8 mouse cellular contexts compared by ENCODE assay signal in genomic region chr8:73353108-73353793, GRCm38 (mm10). TPM values are rescaled to one million over a fixed set of nuclear protein-coding genes. Genes with fewer than 3 reads are reported as not detected.
DNase-seq lines count a peak whose midpoint lies in the region; TF ChIP-seq lines count a peak whose summit lies in the region.

TSS of gene Large1 (minus strand) at chr8:73353540.

- DNase-seq in adrenal gland, adult (ENCODE audit: inconsistent age in 2 of 2, low spot score in 1 of 2) = peak; percentile 99
- DNase-seq in embryo, embryonic 10.5 days (ENCODE audit: low spot score) = peak; percentile 98
- DNase-seq in gastrocnemius, postnatal 10 days = peak; percentile 97
- DNase-seq in hindlimb bud, embryonic 11.5 days (ENCODE audit: extremely low spot score, low read depth, low spot score) = peak; percentile 81
- peak; percentile 99 for DNase-seq in left cerebral cortex, adult 2 months (ENCODE audit: extremely low spot score in 1 of 2, low spot score in 2 of 2)
- DNase-seq in retina, postnatal 7 days (ENCODE audit: low read depth, low spot score) = peak; percentile 93
- peak; percentile 96 to 97 for DNase-seq in urinary bladder, adult 18-20 months (ENCODE audit: low spot score in 2 of 2)

- peak within 1 kb of the TSS; percentile 97 for H3K4me3 ChIP-seq in left cerebral cortex, adult 2 months
- peak within 1 kb of the TSS; percentile 53 for H3K4me3 ChIP-seq in macrophage (ENCODE audit: inconsistent target)

- TF ChIP-seq CTCF in left cerebral cortex, adult 2 months (IDR thresholded peaks at IDR 0.05) = no peak

- WGBS in macrophage (ENCODE audit: missing documents) = under 1% methylated on average over 82 of the region's 84 CpGs

- H3K79me2 ChIP-seq in macrophage (ENCODE audit: inconsistent target) = peaks cover 9% of the 10 kb centered on the region; the same call in 1 of the 2 replicates

- H3K36me3 ChIP-seq in macrophage (ENCODE audit: inconsistent target) = no peaks in the 10 kb centered on the region

- intact Hi-C loops in left cerebral cortex, adult 2 months (cut with DNase I) = loop anchor here (1.0 to 5.0 kb wide), 3 partner anchors 120 to 849 kb away; no protein-coding TSS in a partner anchor

- H3K27ac ChIP-seq in left cerebral cortex, adult 2 months = peak within 1 kb of the TSS; percentile 97
- H3K27ac ChIP-seq in macrophage = peak within 1 kb of the TSS; percentile 31; the same call in 1 of the 2 replicates

RNA-seq across cellular contexts. Expression of gene Large1, which starts in this region (rescaled TPM):
- total RNA-seq in gastrocnemius, postnatal 10 days (2021) = 10 to 100 TPM; 25.1 to 26.9 TPM
- 100 to 1,000 TPM; 144 to 159 TPM for total RNA-seq in left cerebral cortex, adult 2 months (2021)
- 10 to 100 TPM; 27.6 to 95.2 (median 55.0) TPM for total RNA-seq in macrophage (2018; cell fraction: chromatin; rRNA removed)
- total RNA-seq in macrophage (2018; cell fraction: cytosol; rRNA removed) = 10 to 100 TPM in 15 of 26 experiments, 1 to 10 TPM in 11; 6.1 to 21.3 (median 11.4) TPM
- 10 to 100 TPM; 17.8 to 79.4 (median 34.3) TPM for total RNA-seq in macrophage (2018; cell fraction: nucleus; rRNA removed)
- 8.1 to 13.1 TPM (median 13.0 TPM) in 3 replicates for polyA plus RNA-seq in macrophage (2018)

Comparison
In these comparisons a context has a peak if more than half of its experiments do, and no peak if none do; other contexts are left out.
1. Peak in every context shown above with its lines: DNase-seq, H3K4me3 ChIP-seq and H3K27ac ChIP-seq.
2. RNA of gene Large1 (total RNA-seq): 144 to 159 TPM in left cerebral cortex, adult 2 months; 25.1 to 26.9 TPM in gastrocnemius, postnatal 10 days; every median in the first group is over 4 times any median in the second.